Mouse (Mus musculus) forebrain, embryonic 16.5 days (tissue): ENCODE results near the gene Rpl37a. TPM values are rescaled to one million over a fixed set of nuclear protein-coding genes. Genes with fewer than 3 reads are reported as not detected.
A peak's percentile ranks its signal among the peaks of the same experiment; 100 is the strongest.

Experiments
- ATAC-seq: fragments of 200-750 bp; cut with Nextera tagmentation; 2 replicates; pipeline ENCODE4 v1.8.0; 2017; ENCODE audit warnings: mild to moderate bottlenecking, moderate library complexity
- H3K27ac ChIP-seq: fragments of 300-500 bp; sonication (generic); 2 replicates; pipeline ENCODE4 v1.5.1; 2014; ENCODE audit warnings: low read length, control low read depth
- H3K27me3 ChIP-seq: fragments of 300-500 bp; sonication (generic); replicated peaks from 2 replicates; pipeline ENCODE4 v1.6.1; 2014; ENCODE audit warnings: low read length; ENCODE audit not compliant: control insufficient read depth, insufficient read depth
- H3K36me3 ChIP-seq: fragments of 300-500 bp; sonication (generic); 2 replicates; pipeline ENCODE4 v1.6.1; 2014; ENCODE audit not compliant: control insufficient read depth, insufficient read depth
- H3K4me1 ChIP-seq: fragments of 300-500 bp; sonication (generic); replicated peaks from 2 replicates; pipeline ENCODE4 v1.6.1; 2014; ENCODE audit warnings: low read length; ENCODE audit not compliant: control insufficient read depth, insufficient read depth
- H3K4me2 ChIP-seq: fragments of 300-500 bp; sonication (generic); 2 replicates; pipeline ENCODE4 v1.6.1; 2014; ENCODE audit warnings: mild to moderate bottlenecking, low read length, control low read depth
- H3K4me3 ChIP-seq: fragments of 300-500 bp; sonication (generic); replicated peaks from 2 replicates; pipeline ENCODE4 v1.5.1; 2014; ENCODE audit warnings: mild to moderate bottlenecking, low read length, control low read depth
- H3K9ac ChIP-seq: fragments of 300-500 bp; sonication (generic); replicated peaks from 2 replicates; pipeline ENCODE4 v1.6.1; 2014; ENCODE audit warnings: low read depth, low read length, control low read depth
- H3K9me3 ChIP-seq: fragments of 300-500 bp; sonication (generic); 2 replicates; pipeline ENCODE4 v1.6.1; 2016; ENCODE audit warnings: low read length; ENCODE audit not compliant: control insufficient read depth
- WGBS: fragments of 180-500 bp; shearing (Covaris S2); extraction: QIAGEN DNeasy Blood & Tissue Kit; methylation state at CpG from one replicate; pipeline ENCODE4 v1.1.7; 2014; 5-methylcytosine and 5-hydroxymethylcytosine counted together
- polyA plus RNA-seq: library from polyadenylated mRNA; unstranded; fragments of >200 nt; fragmentation: Nextera tagmentation; extraction: Ambion mirVana; gene quantifications from 2 replicates; pipeline ENCODE4 v1.2.1, GENCODE M21; 2015

Gene Rpl37a
- polyA plus RNA-seq, 1 experiment from 2014 or later: 951 TPM

DNA sequence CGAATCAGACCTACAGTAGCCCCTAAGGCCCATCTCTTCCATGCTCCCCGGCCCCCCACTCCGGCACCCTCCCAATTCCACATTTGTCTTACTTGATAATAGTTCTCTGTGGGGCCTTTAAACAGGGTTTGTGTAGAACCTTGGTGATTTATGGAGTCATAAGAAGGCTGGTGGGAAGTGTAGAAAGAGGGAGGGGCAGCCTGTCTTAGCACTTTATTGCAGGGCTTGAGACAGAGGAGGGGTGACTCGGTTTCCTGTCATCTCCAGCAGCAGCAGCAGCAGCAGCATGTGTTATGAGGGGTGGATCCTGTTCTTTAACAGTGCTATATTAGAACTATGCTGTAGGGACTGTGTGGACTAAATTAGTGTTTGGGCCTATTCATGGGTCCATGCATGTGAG, 17.7 kb downstream of the Rpl37a start:
- Histone ChIP-seq H3K27me3 (no peaks in the 10 kb centered on the region), H3K27ac (no peak overlapping the region), H3K9ac (no peak overlapping the region), H3K4me3 (no peak overlapping the region), H3K4me2 (no peak overlapping the region), H3K36me3 (no peaks in the 10 kb centered on the region), H3K9me3 (no peaks in the 10 kb centered on the region), H3K4me1 (0 out of 2 replicates have a peak, but pooled peaks cover 2% of the 10 kb centered on the region)
- WGBS: 95% methylated on average over 4 of the region's 4 CpGs
- ATAC-seq: no peak

DNA sequence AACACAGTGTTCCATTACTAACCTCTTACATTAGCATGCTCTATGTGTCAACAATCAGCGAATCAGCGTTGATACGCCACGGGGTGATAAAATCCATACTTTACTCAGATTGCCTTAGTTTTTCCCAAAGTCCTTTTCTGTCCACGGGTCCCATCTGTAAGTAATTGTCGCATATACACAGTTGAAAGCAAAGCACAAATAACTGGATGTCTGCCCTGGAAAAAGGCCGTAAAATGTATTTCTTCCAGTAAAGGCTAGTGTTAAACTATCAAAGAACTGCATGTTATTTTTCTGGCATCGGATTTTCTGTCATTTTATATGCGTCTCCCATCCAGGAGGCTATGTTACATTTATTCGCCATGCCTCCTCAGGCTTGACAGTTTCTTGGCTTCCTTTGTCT, 19.0 kb downstream of the Rpl37a start:
- 74% methylated on average over 10 of the region's 10 CpGs for WGBS
- Histone ChIP-seq H3K4me3 (no peak overlapping the region), H3K27me3 (no peaks in the 10 kb centered on the region), H3K27ac (no peak overlapping the region), H3K9me3 (no peaks in the 10 kb centered on the region), H3K4me1 (0 out of 2 replicates have a peak, but pooled peaks cover 2% of the 10 kb centered on the region), H3K36me3 (no peaks in the 10 kb centered on the region), H3K4me2 (no peak overlapping the region), H3K9ac (no peak overlapping the region)
- ATAC-seq: no peak

DNA sequence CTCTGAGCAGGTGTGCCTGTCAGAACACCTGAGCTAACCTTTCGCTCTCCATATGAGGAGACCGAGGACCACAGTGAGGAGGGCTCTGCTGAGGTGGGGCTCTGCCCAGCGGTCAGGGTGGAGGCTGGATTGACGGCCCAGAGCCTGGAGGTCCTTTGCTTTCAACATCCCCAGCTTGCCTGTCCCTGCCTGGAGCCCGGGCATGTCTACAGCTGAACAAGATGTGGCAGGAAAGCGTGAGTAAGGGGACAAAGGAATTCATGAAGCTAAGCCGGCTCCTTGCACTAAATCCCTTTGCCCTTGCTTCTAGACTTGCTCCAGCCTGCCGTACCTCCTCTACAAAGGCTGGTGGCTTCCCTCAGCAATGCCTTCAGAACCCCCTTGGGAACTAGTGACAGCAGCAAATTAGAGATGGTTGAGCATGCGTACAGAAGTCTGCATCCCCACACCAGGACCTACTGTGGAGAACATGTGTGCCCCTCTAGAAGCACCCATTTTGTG, 22.2 kb downstream of the Rpl37a start:
- WGBS: 82% methylated on average over 9 of the region's 9 CpGs

DNA sequence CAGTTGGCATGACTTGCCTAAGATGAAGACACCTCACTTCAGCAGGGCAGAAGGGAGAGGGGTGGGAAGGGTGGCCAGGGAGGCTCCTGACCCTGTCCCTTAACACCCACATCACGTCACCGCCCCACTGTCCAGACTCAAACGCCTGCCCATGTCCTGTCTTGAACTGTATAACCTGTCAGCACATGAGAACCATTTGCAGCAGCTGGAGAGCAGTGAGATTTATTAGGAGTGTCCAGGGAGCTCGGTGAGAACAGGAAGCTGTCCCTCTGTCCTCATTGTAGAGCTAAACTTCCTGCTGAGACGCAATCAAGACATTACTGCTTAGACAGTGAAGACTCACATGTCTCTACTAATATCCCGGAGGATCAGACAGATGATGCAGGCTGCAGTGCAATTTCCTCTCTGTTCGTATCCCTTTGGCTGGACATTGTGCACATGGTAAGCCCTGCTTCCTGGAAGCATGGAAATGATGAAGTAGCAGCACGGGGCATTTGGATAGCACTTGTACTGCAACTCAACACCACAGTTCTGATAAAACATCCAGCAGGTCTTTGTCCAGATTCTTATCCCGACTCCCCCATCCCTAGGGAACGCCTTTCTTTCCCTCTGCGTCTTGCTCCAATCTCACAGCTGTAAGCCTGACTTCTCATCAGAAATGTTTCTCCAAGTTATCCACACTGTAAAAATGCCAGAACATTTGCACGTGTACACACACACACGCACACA, 25.5 kb downstream of the Rpl37a start:
- ATAC-seq: no peak
- WGBS: 70% methylated on average over 13 of the region's 13 CpGs
- H3K27ac ChIP-seq: no peak overlapping the region
- H3K4me1 ChIP-seq: peaks cover 12% of the 10 kb centered on the region
- H3K27me3 ChIP-seq: no peaks in the 10 kb centered on the region
- no peak overlapping the region for H3K4me2 ChIP-seq
- no peak overlapping the region for H3K4me3 ChIP-seq
- no peaks in the 10 kb centered on the region for H3K36me3 ChIP-seq
- no peaks in the 10 kb centered on the region for H3K9me3 ChIP-seq
- H3K9ac ChIP-seq: no peak overlapping the region

More for the DNA sequence above, 22.2 kb downstream of the Rpl37a start:
- Histone ChIP-seq H3K4me1 (0 out of 2 replicates have a peak, but pooled peaks cover 2% of the 10 kb centered on the region), H3K36me3 (no peaks in the 10 kb centered on the region), H3K9me3 (no peaks in the 10 kb centered on the region), H3K27me3 (no peaks in the 10 kb centered on the region), H3K9ac (no peak overlapping the region), H3K4me2 (no peak overlapping the region), H3K4me3 (no peak overlapping the region), H3K27ac (no peak overlapping the region)
- no peak for ATAC-seq

DNA sequence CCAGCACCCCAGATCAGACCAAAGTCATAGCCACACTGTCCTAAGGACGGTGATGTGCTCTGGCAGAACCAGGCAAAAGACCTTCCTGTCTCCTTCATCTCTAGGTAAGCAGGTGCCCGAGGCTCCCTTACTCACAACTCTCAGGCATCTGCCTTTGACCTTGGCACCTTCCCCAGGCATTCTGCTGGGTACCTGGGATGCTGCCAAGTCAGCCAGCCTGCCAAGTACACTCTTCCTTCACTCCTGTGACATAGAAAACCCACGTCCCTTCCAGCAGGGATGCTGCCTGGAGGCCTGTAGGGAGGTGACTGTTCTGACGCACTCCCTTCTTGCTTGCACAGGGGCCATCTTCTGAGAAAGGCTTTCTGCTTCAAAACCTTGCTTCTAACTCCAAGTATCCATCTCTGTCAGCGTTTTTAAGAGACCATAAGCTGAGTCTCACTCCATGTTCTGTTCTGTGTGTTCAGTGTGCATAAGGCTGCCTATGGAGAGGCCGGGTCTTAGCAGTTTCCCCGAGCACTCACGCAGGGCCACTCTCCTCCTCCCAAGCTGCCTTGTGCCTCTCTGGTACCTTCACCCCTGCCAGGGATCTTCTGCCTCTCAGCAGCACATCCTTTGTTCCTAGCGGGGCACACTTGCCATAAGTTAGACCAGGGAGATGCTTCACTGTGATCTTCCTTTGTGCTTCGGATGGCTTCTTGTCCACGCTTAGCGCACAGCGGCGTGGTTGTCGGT, 28.0 kb downstream of the Rpl37a start:
- Histone ChIP-seq H3K9me3 (no peaks in the 10 kb centered on the region), H3K4me3 (no peak overlapping the region), H3K9ac (peak overlapping the region; percentile 22; the same call in 1 of the 2 replicates), H3K4me1 (peaks cover 12% of the 10 kb centered on the region), H3K27ac (peak overlapping the region; percentile 32; the same call in 1 of the 2 replicates), H3K4me2 (no peak overlapping the region), H3K36me3 (no peaks in the 10 kb centered on the region), H3K27me3 (no peaks in the 10 kb centered on the region)
- ATAC-seq: peak; percentile 57
- WGBS: 38% methylated on average over 15 of the region's 15 CpGs

DNA sequence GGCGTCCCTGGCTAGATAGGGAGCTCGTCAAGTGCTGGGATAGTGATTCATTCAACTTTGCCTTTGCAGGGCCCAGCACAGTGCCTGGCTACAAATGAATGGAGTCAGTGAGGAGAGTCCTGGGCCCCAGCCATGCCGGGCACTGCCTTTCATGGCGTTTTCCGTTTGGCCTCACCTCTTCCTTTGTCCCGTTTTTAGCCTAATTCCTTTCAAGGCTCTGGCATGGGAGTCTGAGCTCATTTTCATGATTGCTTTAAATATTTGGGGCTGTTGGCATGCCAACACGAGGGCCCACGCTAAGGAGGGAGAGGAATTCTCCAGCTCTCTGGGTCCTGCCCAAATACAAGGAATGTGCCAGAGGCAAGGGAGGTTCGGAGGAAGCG, 28.6 kb downstream of the Rpl37a start:
- peak; percentile 87 for ATAC-seq
- H3K27ac ChIP-seq: no peak overlapping the region
- no peaks in the 10 kb centered on the region for H3K27me3 ChIP-seq
- peaks cover 12% of the 10 kb centered on the region for H3K4me1 ChIP-seq
- H3K4me3 ChIP-seq: no peak overlapping the region
- H3K9ac ChIP-seq: no peak overlapping the region; the same call in 1 of the 2 replicates
- H3K9me3 ChIP-seq: no peaks in the 10 kb centered on the region
- WGBS: 14% methylated on average over 10 of the region's 10 CpGs
- H3K4me2 ChIP-seq: no peak overlapping the region
- no peaks in the 10 kb centered on the region for H3K36me3 ChIP-seq

DNA sequence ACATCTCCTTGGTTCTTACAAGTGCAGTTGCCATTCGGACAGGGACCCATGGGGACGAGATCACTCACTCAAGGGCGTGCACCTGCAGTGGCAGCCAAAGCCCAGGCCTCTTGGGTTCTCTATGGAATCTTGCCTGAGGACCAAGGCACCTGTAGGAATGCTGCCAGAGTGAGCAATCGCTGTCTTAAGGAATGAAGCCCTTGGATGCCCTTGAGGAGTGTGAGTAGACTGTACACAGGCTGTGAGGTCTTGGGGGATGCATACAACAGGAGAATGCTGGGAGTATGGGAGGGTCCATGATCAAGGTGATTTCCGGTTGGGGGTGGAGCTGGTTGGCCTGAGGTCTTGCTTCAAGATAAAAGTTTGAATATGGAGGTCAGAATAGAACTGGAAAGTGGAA, 30.3 kb downstream of the Rpl37a start:
- H3K27ac ChIP-seq: no peak overlapping the region
- no peak overlapping the region for H3K9ac ChIP-seq
- 90% methylated on average over 5 of the region's 5 CpGs for whole genome bisulfite sequencing
- no peak overlapping the region for H3K4me2 ChIP-seq
- H3K27me3 ChIP-seq: no peaks in the 10 kb centered on the region
- no peak for ATAC-seq
- no peaks in the 10 kb centered on the region for H3K36me3 ChIP-seq
- peaks cover 12% of the 10 kb centered on the region for H3K4me1 ChIP-seq
- no peaks in the 10 kb centered on the region for H3K9me3 ChIP-seq
- no peak overlapping the region for H3K4me3 ChIP-seq

DNA sequence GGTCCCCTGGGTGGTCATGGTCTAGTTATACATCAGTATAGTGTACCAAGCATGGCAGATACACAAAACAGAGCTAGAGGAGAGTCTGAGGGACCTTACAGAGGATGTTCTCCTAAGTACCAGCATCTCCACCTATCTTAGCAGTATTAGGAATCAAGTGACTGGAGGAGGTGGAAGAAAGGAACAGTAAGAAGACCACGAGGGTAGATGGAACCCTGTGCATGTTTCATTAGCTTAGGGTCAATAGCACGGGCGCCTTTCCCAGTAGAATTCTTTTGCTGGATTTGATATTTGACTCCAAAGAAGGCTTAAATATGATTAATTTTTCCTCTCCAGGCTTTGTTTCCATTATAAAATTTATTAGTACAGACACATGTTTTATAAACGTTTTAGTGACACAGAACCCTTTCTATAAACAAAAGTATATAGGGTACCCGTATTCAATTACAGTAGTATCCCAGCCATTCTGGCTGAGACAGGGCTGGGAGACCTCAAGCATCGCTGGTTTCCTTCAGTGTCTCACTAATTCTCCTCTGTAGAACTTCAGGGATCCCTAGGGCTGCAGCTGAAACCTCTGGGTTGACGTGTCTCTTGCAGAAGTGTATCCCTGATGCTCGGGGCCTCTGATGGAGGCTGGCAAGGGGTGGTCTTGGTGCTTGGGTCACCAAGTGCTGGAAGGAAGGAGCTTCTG, 33.9 kb downstream of the Rpl37a start:
- Histone ChIP-seq H3K4me3 (no peak overlapping the region), H3K4me2 (no peak overlapping the region), H3K27me3 (no peaks in the 10 kb centered on the region), H3K27ac (no peak overlapping the region), H3K9me3 (no peaks in the 10 kb centered on the region), H3K9ac (no peak overlapping the region), H3K36me3 (no peaks in the 10 kb centered on the region), H3K4me1 (no peaks in the 10 kb centered on the region; the same call in 1 of the 2 replicates)
- 84% methylated on average over 8 of the region's 8 CpGs for WGBS
- no peak for ATAC-seq

DNA sequence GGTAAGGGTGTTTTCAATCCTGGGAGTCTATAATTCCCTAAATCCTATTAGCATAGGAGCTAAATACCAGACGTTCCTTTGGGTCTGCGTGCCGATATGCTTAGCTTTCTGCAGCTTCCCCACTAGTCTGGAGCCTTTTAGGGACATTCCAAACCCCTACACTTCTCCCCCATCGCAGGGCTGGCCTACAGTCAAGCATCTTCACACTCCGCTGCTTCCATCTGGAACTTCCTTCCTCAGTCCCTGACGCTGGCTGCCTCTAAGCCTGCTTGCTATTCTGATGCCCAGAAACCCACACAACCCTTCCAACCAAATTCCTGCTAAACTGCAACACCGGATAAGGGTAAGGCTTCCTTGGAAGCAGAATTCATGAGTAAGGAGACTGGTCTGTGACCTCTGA, 35.3 kb downstream of the Rpl37a start:
- 0 out of 2 replicates have a peak overlapping the region, but pooled peaks have one; percentile 37 for H3K27ac ChIP-seq
- WGBS: 42% methylated on average over 7 of the region's 7 CpGs

More for the DNA sequence above, 35.3 kb downstream of the Rpl37a start:
- no peak overlapping the region for H3K4me2 ChIP-seq
- no peak overlapping the region for H3K4me3 ChIP-seq
- no peaks in the 10 kb centered on the region for H3K9me3 ChIP-seq
- 0 out of 2 replicates have a peak, but pooled peaks cover 1% of the 10 kb centered on the region for H3K4me1 ChIP-seq
- peak; percentile 93 for ATAC-seq
- no peaks in the 10 kb centered on the region for H3K27me3 ChIP-seq
- H3K9ac ChIP-seq: no peak overlapping the region
- no peaks in the 10 kb centered on the region for H3K36me3 ChIP-seq
